Mouse (Mus musculus): ENCODE results near the gene Ahnak2.

The Ahnak2 gene

DNA sequence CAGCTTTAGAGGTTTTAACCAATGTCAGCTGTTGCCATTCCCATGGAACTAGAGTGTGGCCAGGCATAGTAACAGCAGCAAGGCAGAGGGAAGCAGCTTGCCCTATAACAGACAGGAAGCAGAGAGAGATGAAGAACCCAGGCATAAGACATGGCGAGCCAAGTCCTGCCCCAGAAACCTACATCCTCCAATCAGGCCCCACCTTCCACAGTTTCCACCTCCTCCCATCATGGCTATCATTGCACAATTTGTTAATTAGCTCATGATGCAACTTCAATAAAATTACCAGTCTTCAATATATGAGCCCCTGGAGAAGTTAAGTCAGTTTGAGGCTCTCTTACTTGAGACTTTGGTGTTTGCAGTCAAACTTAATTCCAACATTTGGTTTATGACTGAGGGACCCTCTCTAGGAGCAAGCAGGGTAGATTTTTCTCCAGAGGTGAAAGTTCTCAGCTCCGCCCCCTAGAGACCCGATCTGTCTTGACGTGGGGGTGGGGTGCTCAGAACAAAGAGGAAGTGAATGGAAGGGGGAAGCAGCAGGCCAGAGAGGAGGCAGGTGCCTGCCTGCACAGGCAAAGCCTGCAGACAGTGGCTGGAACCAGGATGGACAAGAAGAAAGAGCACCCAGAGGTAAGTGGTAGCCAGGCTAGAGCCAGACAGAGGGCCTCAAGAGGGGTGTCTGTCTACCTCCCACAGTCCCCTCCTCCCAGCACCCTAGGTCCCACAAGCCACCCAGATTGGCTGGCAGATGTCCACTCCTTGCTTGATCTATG, 42.1 kb downstream of the Ahnak2 start, which contains the start of gene Pld4:
Gene Pld4 (plus strand): TSS at position 502 of the 773 bp plus-strand sequence.
- no peak for DNase-seq (ENCODE audit: low read depth, low spot score)

DNA sequence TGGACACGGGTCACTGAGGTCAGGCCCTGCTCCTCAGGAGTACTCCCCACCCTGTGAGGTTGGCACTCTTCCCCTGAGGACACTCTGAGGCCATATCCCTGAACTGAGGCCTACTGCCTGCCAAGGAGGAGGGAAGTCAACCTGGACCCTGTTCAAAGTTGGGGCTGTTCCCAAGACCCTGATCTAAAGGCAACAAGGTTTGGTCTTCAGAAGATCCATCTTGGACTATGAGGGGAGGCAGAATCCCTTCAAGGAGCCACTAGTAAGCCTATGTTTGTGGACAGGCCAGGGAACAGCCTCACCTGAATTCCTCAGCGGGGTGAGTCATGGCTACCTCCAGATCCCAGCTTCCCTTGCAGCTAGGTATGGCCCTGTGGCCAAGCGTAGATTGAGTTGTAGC, 43.0 kb downstream of the Ahnak2 start:
- DNase-seq (ENCODE audit: low read depth, low spot score): no peak

DNA sequence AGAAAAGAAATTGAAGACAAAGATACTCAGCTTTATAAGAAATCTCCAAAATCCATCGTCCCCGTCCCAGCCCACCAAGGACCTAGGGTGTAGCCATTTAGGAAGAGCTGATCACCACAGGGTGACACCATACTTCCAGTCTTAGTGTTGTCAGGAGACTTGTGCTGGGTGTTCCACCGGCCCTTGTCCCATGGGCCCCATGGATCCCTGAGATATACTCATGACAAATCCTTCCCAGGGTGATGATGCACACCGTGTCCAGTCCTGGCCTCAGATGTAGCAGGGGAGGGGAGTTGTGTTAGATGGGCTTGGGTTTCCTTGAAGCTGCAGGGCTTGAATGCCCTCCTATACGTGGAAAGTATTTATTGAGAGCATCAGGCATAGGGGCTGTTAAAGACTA, 44.6 kb downstream of the Ahnak2 start:
- DNase-seq (ENCODE audit: low read depth, low spot score): no peak

DNA sequence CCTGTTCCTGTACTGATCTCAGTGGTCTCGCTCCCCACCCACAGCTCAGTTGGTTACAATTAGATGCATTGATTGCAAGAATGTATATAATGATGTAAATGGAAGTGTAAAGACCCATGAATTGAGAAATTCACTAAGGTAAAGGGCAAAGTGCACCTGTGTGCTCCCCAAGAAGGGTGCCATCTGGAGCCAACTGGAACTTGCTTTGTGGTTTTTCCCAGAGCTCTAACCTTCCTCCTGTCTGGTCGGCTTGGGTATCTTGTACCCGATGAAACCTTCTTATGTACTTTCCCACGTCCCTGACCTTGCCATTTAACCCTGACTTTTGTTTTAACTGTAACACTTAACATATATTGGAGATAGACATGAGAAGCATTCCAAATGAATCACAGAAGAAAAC, 46.6 kb downstream of the Ahnak2 start:
- no peak for DNase-seq (ENCODE audit: low read depth, low spot score)

DNA sequence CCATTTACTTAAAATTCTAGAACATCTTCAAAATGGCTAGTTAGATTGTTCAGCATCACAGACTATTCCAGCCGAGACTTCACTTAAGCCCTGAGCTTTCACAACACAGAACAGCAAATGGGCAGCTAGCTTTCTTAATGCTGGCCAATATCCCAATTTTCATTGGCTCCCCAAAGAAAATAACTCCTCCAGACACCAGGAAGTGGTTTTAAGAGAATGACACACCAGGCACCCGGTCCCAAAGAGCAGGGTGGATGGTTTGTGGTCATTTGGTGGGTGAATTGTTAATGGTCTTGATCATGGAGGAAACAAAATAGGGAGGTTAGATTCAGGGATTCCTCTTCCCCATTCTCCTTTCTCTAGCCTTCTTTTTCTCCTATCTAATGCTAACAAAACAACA, 50.1 kb downstream of the Ahnak2 start:
- no peak for DNase-seq (ENCODE audit: low read depth, low spot score)

DNA sequence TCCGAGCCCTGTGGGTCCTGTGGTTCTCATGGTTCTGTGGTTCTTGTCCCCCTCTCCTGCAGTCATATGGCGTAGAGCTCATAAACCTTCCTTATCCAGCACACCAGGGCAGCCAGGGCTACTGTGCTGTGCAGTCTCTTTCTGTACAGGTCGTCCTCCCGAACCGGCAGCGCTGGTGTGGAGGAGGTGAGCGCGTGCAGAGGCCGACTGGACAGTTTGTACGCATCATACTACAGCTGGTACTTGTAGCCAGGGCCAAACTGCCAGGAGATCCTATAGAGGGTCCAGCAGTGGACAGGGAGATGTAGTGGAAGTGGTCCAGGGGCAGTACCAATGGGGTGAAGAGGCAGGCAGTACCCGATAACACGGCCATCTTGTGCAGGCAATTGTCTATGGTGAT, 51.5 kb downstream of the Ahnak2 start:
- no peak for DNase-seq (ENCODE audit: low read depth, low spot score)

DNA sequence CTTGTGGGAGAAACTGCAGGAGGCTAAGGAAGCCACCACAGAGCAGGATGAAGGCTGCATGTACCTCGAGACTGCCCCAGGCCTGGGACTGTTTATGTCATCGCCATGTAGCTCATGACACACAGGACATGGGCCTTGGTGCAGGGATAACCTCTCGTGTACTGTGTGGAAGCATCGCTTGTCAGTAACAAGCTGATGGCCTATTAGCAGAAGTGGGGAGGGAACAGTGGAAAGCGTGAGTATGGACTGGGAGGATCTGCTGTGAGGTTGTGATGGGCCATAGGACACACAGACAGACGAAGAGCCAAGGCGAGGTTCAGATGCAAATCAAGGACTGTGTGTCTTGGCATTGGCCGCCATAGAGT, 54.9 kb downstream of the Ahnak2 start:
- no peak for DNase-seq (ENCODE audit: low read depth, low spot score)

DNA sequence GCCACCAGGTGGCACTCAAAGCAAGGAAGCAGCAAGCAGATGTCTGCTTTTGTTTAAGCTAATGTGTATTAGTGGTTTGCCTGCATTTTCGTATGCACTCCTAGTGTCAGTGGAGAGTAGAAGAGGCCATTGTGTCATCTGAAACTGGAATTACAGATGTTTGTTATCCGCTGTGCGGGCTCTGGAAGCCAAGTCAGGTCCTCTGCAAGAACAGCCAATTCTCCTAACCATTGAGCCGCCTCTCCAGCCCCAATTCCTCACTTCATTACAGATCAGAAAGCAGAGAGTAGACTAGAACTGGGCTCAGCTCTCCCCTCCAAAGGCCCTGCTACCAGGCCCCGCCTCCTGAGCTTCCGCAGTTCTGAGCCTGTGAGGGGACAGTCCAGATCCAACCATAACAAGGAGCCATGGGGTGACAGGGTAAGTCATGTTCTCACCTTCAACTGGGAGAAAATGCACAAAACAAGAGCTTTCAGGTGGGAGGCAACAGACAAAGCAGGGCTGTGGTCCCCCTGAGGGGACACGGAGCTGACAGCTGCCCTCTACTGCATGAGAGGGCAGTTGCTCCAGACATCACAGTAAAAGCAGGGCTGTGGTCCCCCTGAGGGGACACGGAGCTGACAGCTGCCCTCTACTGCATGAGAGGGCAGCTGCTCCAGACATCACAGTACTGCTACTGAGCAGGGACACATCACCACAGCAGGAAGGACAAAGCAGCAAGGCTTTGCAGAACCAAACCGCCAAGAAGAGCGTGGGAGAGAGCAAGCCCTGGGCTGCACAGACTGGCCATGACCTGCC, 55.5 kb downstream of the Ahnak2 start:
- peak; percentile 72 for DNase-seq (ENCODE audit: low read depth, low spot score)

DNA sequence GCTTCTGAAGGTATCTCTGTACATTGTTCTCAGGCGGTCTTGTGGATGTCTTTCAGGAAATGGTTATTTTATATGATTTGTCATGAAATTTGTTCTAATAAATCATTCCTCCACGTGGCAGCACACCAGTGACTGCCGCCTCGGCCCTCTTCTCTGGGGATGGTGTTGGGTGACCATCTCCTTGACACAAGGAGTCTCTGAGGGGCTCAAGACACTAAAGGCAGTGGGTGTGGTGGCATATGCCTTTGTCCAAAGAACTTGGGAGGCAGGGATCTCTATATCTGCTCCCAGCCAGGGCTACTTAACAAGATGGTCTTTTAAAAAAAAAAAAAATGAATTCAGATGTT, 56.0 kb downstream of the Ahnak2 start:
- DNase-seq (ENCODE audit: low read depth, low spot score): no peak

DNA sequence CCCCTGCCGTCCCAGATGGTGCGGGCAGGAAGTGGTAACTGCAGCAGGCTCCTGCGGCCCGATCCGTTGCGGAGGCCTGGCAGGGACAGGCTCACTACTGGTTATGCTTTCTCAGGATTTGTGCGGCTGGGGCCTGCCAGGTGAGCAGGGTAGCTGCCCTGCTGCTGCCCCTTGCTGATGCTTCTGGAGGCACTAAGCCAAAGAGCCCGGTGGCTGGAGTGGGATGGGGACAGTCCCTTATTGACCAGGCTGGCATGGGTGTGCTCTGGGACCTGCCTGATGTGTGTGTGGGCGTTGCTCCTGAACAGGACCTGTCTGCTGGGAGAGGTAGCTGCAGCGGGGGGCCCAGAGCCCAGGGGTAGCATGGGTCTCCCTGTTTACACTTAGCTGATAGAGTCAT, 56.7 kb downstream of the Ahnak2 start:
- DNase-seq (ENCODE audit: low read depth, low spot score): no peak

DNA sequence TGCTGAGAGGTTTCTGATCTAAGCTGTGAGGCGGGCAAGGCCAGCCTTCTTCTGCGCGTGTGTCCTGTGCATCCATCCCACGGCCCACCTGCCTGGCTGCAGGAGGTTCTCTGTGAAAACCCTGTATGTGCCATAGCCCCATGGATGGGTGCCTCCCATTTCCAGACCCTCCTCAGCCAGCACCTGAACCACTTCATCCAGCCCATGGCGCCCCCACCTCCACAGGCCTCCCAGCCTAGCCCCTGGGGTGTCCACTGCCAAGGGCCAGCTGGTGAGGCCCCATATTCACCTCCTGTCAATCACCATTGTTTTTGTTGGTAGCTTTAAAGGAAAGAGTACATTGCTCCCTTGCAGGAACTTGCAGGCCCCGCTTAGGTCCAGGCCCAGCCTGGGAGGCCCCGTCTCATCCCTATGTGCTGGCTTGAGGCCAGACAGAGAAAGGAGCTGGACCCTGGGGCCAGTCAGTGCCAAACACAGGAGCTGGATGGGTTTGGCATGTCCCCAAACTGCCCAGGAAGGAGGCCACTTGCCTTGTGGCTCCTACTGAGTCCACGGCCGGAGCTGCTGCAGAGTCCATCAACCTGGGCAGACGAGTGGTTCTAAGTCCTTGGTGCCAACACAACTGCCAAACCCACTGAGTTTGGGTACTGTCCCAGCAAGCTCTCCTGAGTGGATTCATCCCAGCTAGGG, 57.4 kb downstream of the Ahnak2 start:
- no peak for DNase-seq (ENCODE audit: low read depth, low spot score)

DNA sequence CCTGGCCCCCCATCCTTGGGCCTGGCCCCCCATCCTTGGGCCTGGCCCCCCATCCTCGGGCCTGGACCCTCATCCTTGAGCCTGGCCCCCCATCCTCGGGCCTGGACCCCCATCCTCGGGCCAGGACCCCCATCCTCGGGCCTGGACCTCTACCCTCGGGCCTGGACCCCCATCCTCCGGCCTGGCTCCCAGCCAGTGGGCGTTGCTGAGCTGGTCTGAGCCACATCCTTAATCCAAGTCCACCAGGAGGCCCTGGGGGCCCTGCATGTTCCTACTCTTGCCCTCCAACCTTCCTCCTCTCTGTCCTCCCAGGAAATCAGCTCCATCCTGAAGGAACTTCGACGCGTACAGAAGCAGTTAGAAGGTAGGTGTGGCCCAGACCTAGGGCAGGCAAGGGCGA, 58.2 kb downstream of the Ahnak2 start:
- DNase-seq (ENCODE audit: low read depth, low spot score): no peak

DNA sequence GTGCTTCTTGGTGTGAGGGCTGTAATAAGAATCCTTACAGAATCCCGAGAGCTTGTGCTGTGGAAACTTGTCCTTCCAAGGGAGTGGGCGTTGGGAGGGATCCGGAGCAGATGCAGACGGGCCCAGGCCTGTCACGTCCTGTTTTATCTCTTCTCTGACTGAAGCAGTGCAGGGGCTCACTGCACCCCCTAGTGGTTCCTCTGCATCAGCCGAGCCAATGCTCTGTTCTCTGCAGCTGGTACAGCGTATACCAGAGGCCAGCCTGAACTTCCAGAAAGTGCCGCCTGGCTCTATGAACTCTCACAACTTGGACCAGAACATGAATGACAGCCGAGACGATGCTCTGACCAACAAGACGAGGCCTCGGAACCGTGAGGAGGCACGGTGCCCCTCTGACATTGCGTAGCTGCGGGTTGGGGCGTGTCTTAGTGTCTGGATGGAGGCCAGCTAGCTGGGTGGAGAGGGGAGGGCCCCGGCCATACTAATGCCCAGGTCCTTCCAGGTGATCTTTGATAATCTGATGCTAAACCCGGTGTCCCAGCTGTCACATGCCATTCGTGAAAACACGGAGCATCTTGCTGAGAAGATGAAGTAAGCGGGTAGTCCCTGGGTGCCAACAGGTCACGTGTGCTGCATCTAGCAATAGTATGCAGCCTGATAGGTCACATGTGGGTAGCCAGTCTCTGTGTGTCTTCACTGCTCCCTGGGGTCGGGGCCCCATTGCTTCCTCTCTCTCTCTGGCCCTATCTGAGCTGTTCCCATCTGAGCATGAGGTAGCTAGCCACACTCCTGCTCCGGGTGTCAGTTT, 59.1 kb downstream of the Ahnak2 start:
- peak; percentile 39 for DNase-seq (ENCODE audit: low read depth, low spot score)

DNA sequence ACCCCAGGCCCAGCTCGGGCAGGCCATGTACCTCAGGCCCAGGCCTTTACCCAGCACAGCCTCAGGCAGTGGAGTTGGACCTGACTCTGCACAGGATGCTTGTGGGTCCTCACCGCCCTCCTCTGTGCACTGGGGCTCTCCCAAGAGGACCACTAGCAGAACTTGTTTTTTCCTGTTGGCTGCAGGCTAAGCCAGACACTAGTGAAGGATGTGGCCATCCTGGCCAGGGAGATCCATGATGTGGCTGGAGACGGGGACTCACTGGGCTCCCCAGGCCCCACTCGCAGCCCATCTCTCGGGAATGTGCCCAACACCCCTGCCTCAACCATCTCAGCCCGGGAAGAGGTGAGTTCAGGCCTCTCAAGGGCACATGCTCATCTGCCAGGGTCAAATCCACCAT, 59.7 kb downstream of the Ahnak2 start:
- no peak for DNase-seq (ENCODE audit: low read depth, low spot score)

DNA sequence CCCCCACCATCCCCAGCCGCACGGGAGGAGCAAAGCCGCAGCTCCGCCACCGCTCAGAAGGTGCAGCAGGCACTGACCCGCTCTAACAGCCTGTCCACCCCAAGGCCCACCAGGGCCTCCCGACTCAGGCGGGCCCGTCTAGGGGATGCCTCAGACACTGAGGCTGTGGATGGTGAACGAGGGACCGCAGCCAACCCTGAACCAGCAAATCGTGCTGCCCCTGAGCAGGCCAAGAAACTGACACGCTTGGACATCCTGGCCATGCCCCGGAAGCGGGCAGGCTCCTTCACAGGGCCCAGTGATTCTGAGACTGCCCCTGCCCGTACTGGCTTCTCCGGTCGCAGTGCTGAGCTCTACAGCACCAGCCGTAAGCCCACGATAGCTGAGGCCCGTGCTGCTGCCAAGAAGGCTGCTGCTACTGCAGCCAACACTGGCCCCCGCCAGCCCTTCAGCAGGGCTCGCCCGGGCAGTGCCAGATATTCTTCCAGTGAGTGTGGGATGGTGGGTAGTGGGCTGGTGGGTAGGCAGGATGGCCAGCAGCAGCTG, 63.4 kb downstream of the Ahnak2 start:
- no peak for DNase-seq (ENCODE audit: low read depth, low spot score)

DNA sequence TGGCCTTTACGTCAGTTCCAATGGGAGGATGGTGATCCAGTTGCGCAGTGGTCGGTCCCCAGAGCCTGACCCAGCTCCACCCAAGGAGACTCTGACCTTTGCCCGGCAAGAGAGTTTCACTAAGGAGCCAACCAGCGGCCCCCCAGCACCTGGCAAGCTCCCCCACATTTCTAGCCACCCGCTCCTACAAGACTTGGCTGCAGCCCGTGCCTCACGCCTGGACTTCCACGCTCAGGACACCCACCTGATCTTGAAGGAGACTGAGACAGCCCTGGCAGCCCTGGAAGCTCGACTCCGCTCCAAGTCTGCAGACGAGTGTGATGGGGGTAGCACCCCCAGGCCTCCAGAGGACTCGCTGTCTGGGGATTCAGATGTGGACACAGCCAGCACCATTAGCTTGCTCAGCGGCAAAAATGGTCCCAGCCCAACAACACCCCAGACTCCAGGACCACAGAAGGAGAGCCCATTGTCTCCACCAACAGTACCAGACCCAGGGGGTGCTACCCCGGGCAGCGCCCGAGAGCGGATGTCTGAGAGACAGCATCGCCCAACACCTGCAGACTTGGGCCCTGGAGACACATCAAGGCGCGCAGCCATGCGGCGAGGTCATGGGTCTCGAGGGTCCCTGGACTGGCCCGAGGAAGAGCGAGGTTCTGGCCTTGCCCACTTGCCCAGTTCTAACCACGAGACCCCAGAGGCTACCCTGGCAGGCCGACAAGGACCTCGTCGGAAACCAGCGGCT, 64.0 kb downstream of the Ahnak2 start:
- DNase-seq (ENCODE audit: low read depth, low spot score): no peak

DNA sequence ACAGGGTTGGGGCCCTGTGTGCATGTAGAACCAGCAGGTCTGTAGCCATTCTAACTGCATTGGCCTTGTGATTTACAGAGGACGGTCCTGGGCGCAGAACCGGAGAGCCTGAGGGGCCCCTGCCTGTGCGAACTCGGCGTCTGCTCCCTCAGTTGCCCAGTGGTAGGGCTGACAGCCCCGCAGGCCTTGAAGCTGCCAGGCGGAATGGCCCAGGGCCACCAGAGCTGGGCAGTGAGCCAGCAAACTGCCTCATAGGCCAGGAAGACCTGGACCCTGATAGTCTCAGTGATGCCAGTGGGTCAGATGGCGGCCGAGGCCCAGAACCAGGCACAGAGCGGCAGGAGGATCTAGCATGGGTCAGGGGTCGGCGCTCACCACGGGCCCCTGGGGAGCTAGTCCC, 64.7 kb downstream of the Ahnak2 start:
- DNase-seq (ENCODE audit: low read depth, low spot score): no peak

DNA sequence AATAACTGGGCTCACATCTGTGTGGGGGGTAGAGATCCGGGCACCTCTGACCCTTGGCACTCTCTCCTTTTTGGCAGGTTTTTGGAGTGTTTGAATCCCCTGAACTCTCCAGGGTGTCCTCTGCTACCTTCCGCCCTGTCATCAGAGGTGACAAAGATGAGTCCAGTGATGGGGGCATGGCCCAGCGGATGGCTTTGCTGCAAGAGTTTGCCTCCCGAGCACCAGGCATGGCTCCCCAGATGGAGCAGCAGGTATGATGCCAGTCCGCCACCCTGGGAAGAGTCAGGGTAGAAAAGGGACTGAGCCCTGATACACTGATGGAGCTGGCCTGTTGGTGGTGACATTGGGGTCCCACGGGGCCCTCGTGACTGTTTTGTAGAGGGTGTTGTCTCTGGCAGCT, 65.4 kb downstream of the Ahnak2 start:
- DNase-seq (ENCODE audit: low read depth, low spot score): no peak

DNA sequence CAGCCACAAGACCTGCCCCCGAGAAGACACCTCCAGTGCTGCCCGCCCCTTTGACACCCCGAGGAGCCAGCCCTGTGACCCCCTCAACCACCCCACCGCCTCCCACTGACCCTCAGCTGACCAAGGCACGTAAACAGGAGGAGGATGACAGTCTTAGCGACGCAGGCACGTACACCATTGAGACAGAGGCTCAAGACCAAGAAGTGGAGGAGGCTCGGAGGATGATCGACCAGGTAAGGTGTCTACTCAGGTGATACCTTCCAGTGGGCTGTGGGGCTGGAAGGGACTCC, 65.9 kb downstream of the Ahnak2 start:
- DNase-seq (ENCODE audit: low read depth, low spot score): no peak

DNA sequence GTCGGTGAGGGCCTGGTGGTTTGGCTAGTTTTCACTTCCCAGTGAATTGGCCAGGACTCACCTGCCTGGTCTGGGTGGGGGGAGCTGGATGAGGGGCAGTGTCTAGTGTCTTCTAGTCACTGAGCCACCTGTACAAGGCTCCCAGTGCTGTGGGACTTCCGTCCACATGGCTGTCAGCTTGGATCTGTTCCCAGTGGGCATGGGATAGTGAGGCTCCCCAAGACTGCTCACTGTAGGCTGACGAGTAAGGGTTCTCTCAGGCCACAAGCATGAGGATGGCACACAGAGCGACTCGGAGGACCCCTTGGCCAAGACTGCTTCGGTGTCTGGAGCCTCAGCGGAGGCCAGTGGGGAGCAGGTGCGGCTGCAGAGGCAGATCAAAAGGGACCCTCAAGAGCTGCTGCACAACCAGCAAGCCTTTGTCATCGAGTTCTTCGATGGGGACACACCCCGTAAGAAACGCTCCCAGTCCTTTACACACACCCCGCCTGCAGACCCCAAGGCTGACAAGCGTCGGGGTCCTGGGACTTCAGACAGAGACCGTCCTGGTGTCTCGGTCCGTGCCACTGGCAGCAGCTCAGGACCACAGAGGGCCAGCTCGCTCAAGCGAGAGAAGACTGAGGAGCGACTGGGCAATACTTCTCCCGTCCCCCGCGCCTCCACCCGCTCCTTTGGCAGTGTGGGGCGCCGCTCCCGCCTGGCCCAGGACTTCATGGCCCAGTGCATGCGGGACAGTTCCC, 66.4 kb downstream of the Ahnak2 start:
- no peak for DNase-seq (ENCODE audit: low read depth, low spot score)
